Mouse (Mus musculus): ENCODE measurements around the gene Abcb9. TPM values are rescaled to one million over a fixed set of nuclear protein-coding genes. Genes with fewer than 3 reads are reported as not detected.

Gene Abcb9
- 2.2 and 2.7 TPM in 2 replicates for polyA plus RNA-seq (2012; rRNA removed)

GRCm38 (mm10) chr5:124095596-124096232 lies at the start of gene Abcb9:
Abcb9 (minus strand) TSS chr5:124095798.

DNA sequence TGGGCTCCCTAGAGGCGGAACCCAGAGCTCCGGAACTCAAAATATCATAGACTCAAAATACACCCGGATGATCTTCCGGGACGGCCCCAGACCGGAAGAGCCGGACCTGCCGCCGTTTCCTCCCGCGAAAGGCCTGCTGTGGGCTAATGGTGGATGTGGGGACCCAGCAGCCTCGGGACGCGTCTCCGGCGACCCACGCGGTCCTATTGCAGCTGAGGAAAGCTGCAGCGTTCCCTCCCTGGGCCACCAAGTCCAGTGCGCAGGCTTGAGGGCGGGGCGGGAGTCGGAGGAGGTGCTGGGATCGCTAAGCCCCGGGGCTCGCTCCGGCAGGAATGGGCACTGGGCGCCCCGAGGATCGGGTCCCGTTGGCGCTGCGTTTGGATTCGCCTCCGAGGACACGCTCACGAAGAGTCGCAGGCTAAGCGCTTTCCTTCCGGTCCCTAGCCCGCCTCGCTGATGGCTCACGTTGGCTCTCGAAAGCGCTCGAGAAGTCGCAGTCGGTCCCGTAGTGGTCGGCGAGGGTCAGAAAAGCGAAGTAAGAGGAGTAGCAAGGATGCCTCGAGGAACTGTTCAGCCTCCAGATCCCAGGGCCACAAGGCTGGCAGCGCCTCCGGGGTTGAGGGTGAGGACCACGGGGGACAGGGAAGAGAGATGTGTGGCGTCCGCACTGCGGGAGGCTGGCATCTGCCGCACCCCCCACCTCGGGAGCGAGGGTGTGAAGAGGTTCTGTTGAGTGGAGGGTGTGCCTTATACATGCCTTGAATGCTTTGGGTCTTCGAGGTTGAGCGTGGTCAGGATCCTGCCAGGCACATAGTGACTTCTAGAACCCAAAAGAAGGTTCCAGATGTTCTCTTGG lies 20.6 kb upstream of the Abcb9 start, which contains the start of gene Arl6ip4:
Gene Arl6ip4 (plus strand): TSS at position 100 of the 856 bp plus-strand sequence.

GRCm38 (mm10) chr5:124111742-124112497 lies 16.3 kb upstream of the Abcb9 start, which contains the start of gene Ogfod2:
Ogfod2 (plus strand) TSS chr5:124112297.

GRCm38 (mm10) chr5:124032001-124032508 lies 63.5 kb downstream of the Abcb9 start, which contains the start of gene Vps37b:
Vps37b (minus strand) TSS chr5:124032270.

Other genes with a start within 250 kb of the Abcb9 start
- gene Hcar2, start 230.3 kb downstream of the Abcb9 start, polyA plus RNA-seq (2012; rRNA removed) = 0.16 and 0.20 TPM in 2 replicates
- gene Hcar1, start 215.8 kb downstream of the Abcb9 start, polyA plus RNA-seq (2012; rRNA removed) = 0.05 and 0.07 TPM in 2 replicates
- gene Denr, start 188.6 kb downstream of the Abcb9 start, polyA plus RNA-seq (2012; rRNA removed) = 21.9 and 23.9 TPM in 2 replicates
- gene Gm43518, start 168.4 kb downstream of the Abcb9 start, polyA plus RNA-seq (2012; rRNA removed) = 0.27 and 0.51 TPM in 2 replicates
- gene Ccdc62, start 165.1 kb downstream of the Abcb9 start, polyA plus RNA-seq (2012; rRNA removed) = 2.7 and 4.0 TPM in 2 replicates
- 6.4 and 7.1 TPM in 2 replicates for gene Hip1r, start 122.2 kb downstream of the Abcb9 start, polyA plus RNA-seq (2012; rRNA removed)
- gene Vps37b, start 63.5 kb downstream of the Abcb9 start, polyA plus RNA-seq (2012; rRNA removed) = 10.6 and 11.9 TPM in 2 replicates
- 9.4 and 10.4 TPM in 2 replicates for gene Ogfod2, start 16.5 kb upstream of the Abcb9 start, polyA plus RNA-seq (2012; rRNA removed)
- 51.5 and 58.2 TPM in 2 replicates for gene Arl6ip4, start 20.3 kb upstream of the Abcb9 start, polyA plus RNA-seq (2012; rRNA removed)
- gene Pitpnm2, start 154.0 kb upstream of the Abcb9 start, polyA plus RNA-seq (2012; rRNA removed) = 4.6 and 4.7 TPM in 2 replicates
- 3.8 and 4.2 TPM in 2 replicates for gene Mphosph9, start 232.2 kb upstream of the Abcb9 start, polyA plus RNA-seq (2012; rRNA removed)
- gene 2810006K23Rik, start 232.3 kb upstream of the Abcb9 start, polyA plus RNA-seq (2012; rRNA removed) = 3.9 and 4.3 TPM in 2 replicates